Mouse (Mus musculus): Measurements from ENCODE around the gene Adora1.

- TF ChIP-seq EP300 (IDR thresholded peaks at IDR 0.05; ENCODE audit: low read depth), result no peak
- no peak for TF ChIP-seq CTCF (IDR thresholded peaks at IDR 0.05; ENCODE audit: low read depth)
Measured at GRCm38 (mm10) chr1:134264341-134264740, 29.1 kb upstream of the Adora1 start.

Measured in liver, embryonic 14.5 days (tissue).